Mouse (Mus musculus) heart, postnatal 14 days (tissue): ENCODE results near the gene Grip1. TPM values are rescaled to one million over a fixed set of nuclear protein-coding genes. Genes with fewer than 3 reads are reported as not detected.

Source experiments
- DNase-seq, 2 experiments: peaks; one replicate each; pipeline ENCODE4 v3.0.0; 2021 to 2022
- intact Hi-C: fragments of 180-260 bp; cut with DNase I; formaldehyde crosslinking; loops from one replicate; pipeline ENCODE4 v1.15.1; 2025
- total RNA-seq, 2 experiments: library from RNA; stranded (reverse); gene quantifications; 2 replicates each; pipeline ENCODE4 v1.2.3; 2021

The Grip1 gene
- total RNA-seq, 2 experiments from 2014 or later, result 0.61 to 0.86 TPM

DNA sequence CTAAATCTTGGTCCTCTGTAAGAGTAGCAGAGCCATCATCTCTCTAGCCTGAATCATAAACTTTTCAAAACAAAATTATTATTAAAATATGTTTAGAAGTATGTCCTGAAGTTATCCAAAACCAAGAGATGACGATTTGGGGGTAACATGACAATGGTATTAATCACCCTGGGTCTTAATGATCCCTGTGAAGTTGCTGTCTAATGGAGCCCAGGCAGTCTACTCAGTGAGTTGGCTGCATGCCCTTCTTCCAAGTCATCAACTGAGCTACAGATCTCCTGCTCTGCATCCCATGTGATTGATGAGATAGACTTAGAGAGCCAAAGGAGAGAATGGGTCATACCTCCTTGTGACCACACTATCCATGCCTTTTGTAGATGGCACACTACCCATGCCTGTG is 433.1 kb downstream of the Grip1 start:
- intact Hi-C loops, result no loop called here
- DNase-seq, result no peak

GRCm38 (mm10) chr10:119902754-119903153 is 449.1 kb downstream of the Grip1 start:
- DNase-seq, result no peak

DNA sequence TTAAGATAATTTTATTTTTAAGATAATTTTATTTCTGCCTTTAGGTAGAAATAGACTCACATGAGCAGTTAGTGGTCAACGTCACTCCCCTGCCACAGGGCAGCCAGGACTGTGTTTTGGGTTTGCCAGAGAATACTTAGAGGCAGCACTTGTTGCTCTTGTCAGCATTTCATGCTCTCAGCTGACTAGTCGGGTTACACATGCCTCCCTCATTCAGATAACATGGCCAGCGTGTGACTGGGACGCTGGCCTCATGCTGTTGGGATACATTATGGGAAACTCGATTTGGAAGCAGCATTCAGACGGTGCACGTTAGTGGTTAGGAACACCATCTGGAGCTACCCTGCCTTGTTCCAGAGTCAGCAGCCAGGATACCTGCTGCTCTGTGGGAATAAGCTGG is 453.2 kb downstream of the Grip1 start:
- intact Hi-C loops, result no loop called here
- DNase-seq, result no peak

More at GRCm38 (mm10) chr10:119902754-119903153, 449.1 kb downstream of the Grip1 start:
- intact Hi-C loops, result no loop called here

GRCm38 (mm10) chr10:119917995-119918394 is 464.4 kb downstream of the Grip1 start:
- no peak for DNase-seq
- intact Hi-C loops, result no loop called here

DNA sequence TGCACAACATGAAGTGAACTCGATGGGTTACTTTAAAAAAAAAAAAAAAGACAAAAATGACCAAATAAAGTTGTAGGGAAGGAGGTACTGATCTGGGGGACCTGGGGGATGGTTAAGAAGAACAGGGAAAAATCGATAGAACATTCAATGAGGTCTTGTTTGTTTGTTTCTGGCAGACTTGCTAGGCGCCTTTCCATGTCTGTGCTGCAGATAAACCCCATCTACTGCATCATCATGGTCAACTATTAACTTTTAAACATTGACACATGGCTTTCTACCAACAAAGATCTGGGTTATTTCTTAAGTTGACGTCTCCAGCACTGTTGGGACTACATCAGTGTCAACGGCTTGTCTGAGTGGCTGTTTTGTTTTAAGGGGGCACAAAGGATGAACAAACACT is 474.3 kb downstream of the Grip1 start:
- intact Hi-C loops, result no loop called here
- DNase-seq, result no peak

DNA sequence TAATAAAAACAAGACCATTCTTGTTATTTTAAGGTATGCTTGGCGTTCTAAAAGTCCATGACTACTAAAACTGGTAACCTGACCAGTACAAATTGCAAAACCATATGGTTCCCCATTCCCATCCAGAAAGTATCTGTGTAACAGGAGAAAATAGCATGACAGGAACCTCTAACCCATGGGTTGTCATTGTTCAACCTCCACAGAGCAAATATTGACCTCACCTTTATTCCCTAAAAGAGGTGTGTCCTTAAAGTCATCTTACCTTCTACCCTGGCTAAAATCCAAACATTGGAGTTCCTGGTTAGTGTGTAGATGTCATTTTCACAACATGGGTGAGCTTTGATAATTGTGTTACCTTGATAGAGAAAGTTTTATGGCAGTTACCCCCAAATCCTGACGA is 475.3 kb downstream of the Grip1 start:
- intact Hi-C loops, result no loop called here
- DNase-seq, result no peak

- intact Hi-C loops, result no loop called here
- DNase-seq, result no peak
Measured at GRCm38 (mm10) chr10:119932794-119933193, 479.2 kb downstream of the Grip1 start.

DNA sequence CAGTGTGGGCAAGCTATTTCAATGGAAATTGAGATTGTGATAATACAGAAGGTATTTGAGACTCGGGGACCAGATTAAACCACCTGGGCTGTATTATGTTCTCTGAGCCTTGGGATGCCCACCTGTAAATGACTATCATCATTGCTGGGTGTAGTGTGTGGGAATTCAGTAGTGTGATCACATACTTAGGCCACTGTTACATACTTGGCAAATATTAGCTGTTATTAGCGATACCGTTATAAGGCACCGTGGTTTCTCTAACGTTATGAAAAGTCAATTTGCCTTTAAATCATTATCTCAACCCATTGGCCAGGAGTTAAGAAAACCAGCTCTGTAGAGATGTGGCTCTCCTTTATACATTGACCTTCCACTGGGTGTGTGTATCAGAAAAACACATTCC is 479.7 kb downstream of the Grip1 start:
- intact Hi-C loops, result no loop called here
- no peak for DNase-seq

DNA sequence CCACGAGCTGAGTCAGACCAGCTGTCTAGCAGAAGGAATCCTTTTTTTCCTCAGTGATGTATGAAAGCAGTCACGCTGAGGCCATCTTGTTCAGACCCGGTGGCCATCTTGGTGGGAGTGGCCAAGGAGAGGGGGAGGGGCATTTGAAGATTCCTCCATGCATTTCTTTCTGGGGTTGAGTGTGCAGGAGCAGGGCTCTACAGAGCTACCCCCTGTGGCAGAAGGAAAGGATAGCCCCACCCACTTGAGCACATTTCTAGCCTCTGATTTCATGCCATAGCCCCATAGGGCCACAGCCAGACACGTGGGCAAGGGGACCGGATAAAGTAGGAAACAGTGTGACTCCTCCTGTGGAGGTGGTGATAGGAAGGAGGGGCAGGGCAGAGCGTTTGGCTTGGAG is 481.6 kb downstream of the Grip1 start:
- intact Hi-C loops, result no loop called here
- DNase-seq, result no peak

GRCm38 (mm10) chr10:119937481-119937880 is 483.9 kb downstream of the Grip1 start:
- intact Hi-C loops, result no loop called here
- DNase-seq, result no peak

DNA sequence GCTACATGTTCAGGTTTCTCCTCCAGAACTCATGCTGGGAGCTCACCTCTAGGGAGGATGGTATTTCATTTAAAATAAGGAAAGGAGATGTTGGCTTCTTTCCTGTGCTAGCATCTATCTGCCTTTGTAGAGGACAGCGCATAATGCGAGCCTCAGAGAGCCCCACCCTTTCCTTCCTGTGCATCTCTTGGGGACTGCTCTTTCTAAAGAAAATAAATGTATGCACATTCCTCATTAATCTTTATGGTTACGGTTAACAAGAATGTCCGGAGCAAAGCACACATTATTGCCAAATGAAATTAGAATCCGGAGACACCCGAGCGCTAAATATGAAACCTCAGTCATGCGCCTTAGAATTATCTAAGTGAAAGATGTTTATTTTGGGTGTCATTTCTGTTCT is 490.3 kb downstream of the Grip1 start:
- DNase-seq, result no peak
- intact Hi-C loops, result no loop called here

DNA sequence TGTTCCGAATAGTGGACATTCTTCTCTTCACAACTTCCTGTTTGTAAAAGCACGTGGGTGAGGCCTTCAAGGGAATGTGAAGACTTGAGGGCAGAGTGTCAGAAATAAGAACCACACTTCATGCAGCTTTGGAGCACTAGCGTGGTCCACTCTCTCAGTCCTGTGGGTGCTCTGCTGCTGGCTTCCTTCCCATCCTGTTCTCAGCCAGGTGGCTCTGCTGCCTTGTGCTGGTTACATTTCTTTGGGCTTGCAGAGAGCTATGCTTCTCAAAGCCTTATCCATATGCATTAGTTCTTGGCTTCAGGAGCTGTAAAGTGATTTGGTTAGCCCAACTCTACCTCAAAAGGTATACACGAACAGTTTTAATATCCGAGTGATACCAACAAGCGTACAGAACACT is 497.8 kb downstream of the Grip1 start:
- intact Hi-C loops, result no loop called here
- DNase-seq, result no peak

- intact Hi-C loops, result no loop called here
- no peak for DNase-seq
Measured at GRCm38 (mm10) chr10:119957260-119957955, 503.8 kb downstream of the Grip1 start.

DNA sequence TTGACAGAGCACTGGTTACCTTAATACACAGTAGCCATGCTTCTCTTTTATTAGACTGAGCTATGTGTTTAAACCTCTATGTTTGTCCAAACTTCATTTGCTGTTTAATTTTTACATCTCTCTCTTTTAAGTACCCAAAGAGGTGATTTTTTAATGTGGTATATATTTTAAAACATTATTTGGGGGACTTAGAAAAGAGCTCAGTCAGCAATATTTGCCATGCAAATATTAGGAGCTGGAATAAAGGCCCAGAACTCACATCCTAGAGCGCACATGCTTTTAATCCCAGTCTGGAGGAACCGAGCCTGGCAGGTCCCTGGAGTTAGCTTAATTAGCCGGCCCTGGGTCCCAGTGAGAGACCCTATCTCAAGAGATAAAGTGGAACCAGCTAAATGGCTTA is 507.3 kb downstream of the Grip1 start:
- DNase-seq, result no peak
- intact Hi-C loops, result no loop called here

DNA sequence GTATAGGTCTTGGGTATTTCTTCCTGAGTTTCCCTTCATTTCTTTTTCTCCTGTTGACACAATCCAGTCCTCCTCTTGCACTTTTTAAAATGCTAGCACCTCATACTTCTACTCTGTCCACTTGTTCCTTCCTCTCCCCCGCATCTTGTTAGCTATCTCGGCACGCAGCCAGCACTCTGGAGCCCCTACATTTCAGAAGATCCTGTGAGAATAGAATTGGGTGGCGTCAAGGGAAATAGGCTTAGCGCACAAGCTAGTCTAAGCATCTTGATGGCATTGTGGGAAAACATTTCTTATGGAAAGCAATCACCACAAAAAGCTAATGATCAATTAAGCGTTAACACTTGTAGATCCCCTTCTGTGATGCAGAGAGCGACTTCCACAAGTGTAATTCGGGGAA is 512.7 kb downstream of the Grip1 start:
- DNase-seq, result no peak
- intact Hi-C loops, result no loop called here

DNA sequence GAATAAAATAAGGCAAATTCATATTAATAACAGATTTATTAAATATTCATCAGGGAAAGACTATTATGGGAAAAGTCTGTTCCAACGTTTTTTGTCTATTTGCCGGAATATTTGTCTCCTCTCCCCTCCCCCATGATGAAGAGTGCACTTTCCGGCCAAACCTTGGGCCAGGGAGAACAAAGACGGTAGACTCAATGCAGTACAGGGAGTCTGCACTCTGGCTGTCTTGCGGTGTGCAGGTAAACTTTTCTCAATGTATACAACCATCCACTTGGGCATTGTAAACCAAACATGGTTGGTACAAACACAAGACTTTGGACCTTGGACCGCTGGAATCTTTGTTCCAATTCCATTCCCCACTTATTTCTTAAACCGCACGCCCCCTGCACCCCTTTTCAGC is 525.8 kb downstream of the Grip1 start:
- no peak for DNase-seq
- intact Hi-C loops, result no loop called here

- intact Hi-C loops, result no loop called here
- DNase-seq, result no peak
Measured at GRCm38 (mm10) chr10:119980032-119980431, 526.4 kb downstream of the Grip1 start.

DNA sequence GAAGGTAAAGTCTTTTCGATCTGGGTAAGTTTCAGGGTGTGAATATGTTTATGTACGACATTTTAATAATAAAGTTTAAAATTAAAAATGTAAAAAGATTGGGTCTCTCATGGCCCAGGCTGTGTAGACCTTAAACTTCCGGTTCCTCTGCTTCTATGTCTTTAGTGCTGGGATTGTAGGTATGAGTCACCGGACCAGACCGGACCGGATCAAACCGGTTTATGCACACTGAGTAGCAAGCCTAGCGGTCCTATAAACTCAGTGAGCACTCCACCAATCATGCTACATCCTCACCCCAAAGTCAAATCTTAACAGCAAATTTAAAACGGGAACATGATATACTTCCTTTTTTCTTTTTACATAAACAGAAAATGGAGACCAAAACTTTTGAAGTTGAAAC is 530.7 kb downstream of the Grip1 start:
- no peak for DNase-seq
- intact Hi-C loops, result no loop called here

DNA sequence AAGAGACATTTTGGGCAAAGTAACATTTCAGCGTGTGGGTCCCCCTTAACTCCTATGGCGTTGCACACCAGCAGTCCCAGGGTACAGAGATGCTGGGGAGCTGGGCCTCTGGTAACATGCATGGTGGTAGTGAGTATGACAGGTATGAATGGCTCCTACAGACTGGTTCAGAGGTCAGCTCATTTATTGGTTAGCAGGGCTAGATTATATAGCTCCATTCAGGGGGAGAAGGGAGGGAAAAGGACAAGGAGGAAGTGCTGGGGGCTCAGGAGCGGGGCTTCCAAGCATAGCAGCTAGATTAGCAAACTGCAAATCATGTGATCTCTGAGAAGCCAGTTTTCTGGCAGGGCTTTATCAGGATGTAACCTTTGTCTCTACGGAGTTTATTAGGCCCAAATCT is 544.8 kb downstream of the Grip1 start:
- intact Hi-C loops, result no loop called here
- DNase-seq, result no peak

DNA sequence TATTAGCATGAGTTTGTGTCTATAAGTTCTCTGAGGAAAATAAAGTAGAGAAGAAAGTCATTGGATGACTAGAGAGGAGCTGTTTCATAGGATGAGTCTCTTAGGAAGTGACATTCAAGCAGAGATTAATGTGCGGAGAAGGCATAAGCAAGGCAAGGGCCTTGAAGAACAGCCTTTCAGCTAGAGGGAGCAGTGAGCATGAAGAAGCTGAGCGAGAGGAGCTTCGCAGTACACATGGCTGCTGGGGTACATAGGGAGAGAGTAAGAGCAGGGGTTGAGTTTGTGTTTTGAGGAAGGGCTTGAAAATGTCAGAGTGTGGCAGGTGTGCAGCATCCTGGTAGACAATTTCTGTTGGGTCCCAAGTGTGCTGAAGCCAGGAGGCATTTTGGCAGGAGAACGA is 548.5 kb downstream of the Grip1 start:
- intact Hi-C loops, result no loop called here
- DNase-seq, result no peak

DNA sequence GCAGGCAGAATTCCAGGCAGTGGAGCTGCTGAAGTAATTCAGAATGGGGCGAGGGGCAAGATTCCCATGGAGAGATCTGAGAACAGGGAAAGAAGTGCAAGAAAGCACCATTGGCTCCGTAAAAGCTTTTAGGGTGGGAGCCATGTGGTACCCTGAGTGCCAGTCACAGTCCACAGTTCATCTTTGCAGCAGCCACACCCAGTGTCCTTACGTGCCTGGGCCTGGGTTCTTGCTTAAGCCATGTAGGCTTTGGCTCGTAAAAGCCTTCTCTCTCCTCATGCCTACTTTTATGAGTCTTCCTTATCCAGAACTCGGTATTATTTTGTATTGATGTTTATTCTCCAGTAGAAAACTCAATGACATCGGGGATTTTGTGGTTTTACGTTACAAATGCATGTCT is 550.5 kb downstream of the Grip1 start:
- intact Hi-C loops, result no loop called here
- DNase-seq, result no peak

- no peak for DNase-seq
- intact Hi-C loops, result no loop called here
Measured at GRCm38 (mm10) chr10:120005581-120005980, 552.0 kb downstream of the Grip1 start.

GRCm38 (mm10) chr10:120012331-120012730 is 558.7 kb downstream of the Grip1 start:
- DNase-seq, result no peak
- intact Hi-C loops, result no loop called here
